Mouse (Mus musculus) neural tube, embryonic 13.5 days (tissue): ENCODE measurements around the gene Cwc22. TPM values are rescaled to one million over a fixed set of nuclear protein-coding genes. Genes with fewer than 3 reads are reported as not detected.

ENCODE experiments used
- ATAC-seq: fragments of 200-750 bp; cut with Nextera tagmentation; 2 replicates; pipeline ENCODE4 v1.8.0; 2017; ENCODE audit warnings: low read depth, mild to moderate bottlenecking, moderate TSS enrichment, moderate library complexity
- H3K27ac ChIP-seq: fragments of 300-500 bp; sonication (generic); replicated peaks from 2 replicates; pipeline ENCODE4 v1.5.1; 2015; ENCODE audit warnings: moderate library complexity, mild to moderate bottlenecking, inconsistent platforms
- H3K27me3 ChIP-seq: fragments of 300-500 bp; sonication (generic); 2 replicates; pipeline ENCODE4 v1.6.1; 2015; ENCODE audit warnings: mild to moderate bottlenecking, inconsistent platforms
- H3K36me3 ChIP-seq: fragments of 300-500 bp; sonication (generic); 2 replicates; pipeline ENCODE4 v1.6.1; 2015; ENCODE audit warnings: mild to moderate bottlenecking, inconsistent platforms
- H3K4me1 ChIP-seq: fragments of 300-500 bp; sonication (generic); replicated peaks from 2 replicates; pipeline ENCODE4 v1.6.1; 2015; ENCODE audit warnings: inconsistent platforms
- H3K4me2 ChIP-seq: fragments of 300-500 bp; sonication (generic); 2 replicates; pipeline ENCODE4 v1.6.1; 2015; ENCODE audit warnings: inconsistent platforms, mild to moderate bottlenecking, moderate library complexity
- H3K4me3 ChIP-seq: fragments of 300-500 bp; sonication (generic); 2 replicates; pipeline ENCODE4 v1.5.1; 2015; ENCODE audit warnings: mild to moderate bottlenecking, inconsistent platforms
- H3K9ac ChIP-seq: fragments of 300-500 bp; sonication (generic); 2 replicates; pipeline ENCODE4 v1.6.1; 2015; ENCODE audit warnings: moderate library complexity, mild to moderate bottlenecking, inconsistent platforms
- H3K9me3 ChIP-seq: fragments of 300-500 bp; sonication (generic); 2 replicates; pipeline ENCODE4 v1.6.1; 2016; ENCODE audit warnings: inconsistent platforms
- WGBS: fragments of 180-500 bp; shearing (Covaris S2); methylation state at CpG from one replicate; pipeline ENCODE4 v1.1.7; 2015; 5-methylcytosine and 5-hydroxymethylcytosine counted together
- polyA plus RNA-seq: library from polyadenylated mRNA; unstranded; fragments of >200 nt; fragmentation: Nextera tagmentation; extraction: Ambion mirVana; gene quantifications from 2 replicates; pipeline ENCODE4 v1.2.1, GENCODE M21; 2015

Cwc22 gene
- polyA plus RNA-seq, 1 experiment from 2014 or later = 20.0 TPM

DNA sequence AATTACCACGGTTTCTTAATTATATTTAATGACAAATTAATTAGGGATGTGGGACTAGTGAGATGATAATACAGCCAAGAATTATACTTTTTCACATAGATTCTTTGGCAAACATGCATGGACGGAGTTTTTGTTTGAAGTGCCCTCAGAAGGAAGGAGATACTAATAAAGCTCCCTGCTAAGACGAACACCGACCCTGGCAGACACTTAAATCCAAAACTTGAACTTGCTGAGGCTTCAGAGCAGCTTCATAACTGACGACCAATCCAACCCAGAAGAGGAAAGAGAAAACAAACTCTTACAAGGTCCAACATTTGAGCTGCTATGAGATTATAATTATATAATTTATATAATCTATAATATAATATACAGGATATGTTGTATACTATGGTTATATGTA is 66.4 kb downstream of the Cwc22 start:
- no peak for ATAC-seq
- 70% methylated on average over 5 of the region's 5 CpGs for WGBS
- Histone ChIP-seq H3K4me3 (no peak overlapping the region), H3K27me3 (no peaks in the 10 kb centered on the region), H3K9ac (no peak overlapping the region), H3K4me1 (no peaks in the 10 kb centered on the region), H3K9me3 (no peaks in the 10 kb centered on the region), H3K36me3 (no peaks in the 10 kb centered on the region), H3K4me2 (no peak overlapping the region), H3K27ac (no peak overlapping the region)

DNA sequence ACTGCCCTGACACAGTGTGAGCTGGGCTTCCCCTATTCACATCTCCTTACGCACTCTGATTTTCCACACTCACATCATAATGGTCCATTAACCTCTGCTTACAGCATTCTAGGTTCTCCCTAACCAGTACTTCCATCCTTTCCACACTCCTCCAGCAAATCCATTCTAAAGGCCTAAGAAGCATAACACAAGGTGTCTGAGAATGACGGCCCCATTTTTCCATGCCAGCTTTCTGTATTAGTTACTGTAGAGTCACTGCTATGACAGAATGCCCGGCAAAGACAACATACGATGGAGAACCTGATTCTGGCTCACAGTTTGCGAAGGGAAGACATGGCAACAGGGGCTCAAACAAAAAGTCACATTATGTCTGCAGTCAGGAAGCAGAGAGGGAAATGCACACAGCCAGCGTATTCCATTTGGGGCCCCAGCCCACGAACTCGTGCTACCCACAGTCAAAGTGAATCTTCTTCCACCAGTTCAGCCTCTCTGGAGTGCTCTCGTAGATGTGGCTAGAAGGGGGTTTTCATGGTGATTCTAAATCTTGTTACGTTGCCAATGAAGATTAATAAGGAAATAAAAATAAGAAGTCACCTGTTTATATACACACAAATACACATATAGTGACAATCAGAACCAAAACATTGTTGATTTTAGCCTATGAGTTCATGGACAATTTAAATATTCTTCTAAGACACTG is 68.9 kb downstream of the Cwc22 start:
- 84% methylated on average over 10 of the region's 10 CpGs for WGBS
- H3K4me2 ChIP-seq = no peak overlapping the region
- no peak overlapping the region for H3K27ac ChIP-seq
- ATAC-seq = no peak
- H3K4me3 ChIP-seq = no peak overlapping the region
- H3K4me1 ChIP-seq = no peaks in the 10 kb centered on the region
- no peak overlapping the region for H3K9ac ChIP-seq
- no peaks in the 10 kb centered on the region for H3K36me3 ChIP-seq
- H3K27me3 ChIP-seq = no peaks in the 10 kb centered on the region
- no peaks in the 10 kb centered on the region for H3K9me3 ChIP-seq

DNA sequence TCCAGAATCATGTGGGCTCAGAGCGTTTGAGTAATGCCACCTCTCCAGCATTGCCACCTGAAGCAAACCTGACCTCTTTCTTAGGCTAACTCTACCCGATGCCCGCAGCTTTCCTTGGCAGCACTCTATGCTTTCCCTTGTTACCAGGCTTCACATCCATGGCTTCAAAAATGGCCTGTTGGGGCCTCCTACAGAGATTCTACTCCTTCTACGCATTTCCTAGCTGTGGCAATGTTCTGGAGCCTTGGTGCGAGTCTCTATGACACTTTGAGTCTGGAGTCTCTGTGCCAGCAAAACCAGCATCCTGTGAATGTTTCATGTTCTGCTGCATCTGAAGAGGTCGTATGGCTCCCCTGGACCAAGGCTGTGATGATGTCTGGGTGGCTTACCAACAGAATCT is 69.8 kb downstream of the Cwc22 start:
- no peak overlapping the region for H3K9ac ChIP-seq
- no peak overlapping the region for H3K4me2 ChIP-seq
- H3K9me3 ChIP-seq = no peaks in the 10 kb centered on the region
- H3K4me1 ChIP-seq = no peaks in the 10 kb centered on the region
- no peaks in the 10 kb centered on the region for H3K36me3 ChIP-seq
- H3K27me3 ChIP-seq = no peaks in the 10 kb centered on the region
- no peak overlapping the region for H3K27ac ChIP-seq
- WGBS = 89% methylated on average over 6 of the region's 6 CpGs
- H3K4me3 ChIP-seq = no peak overlapping the region
- no peak for ATAC-seq

DNA sequence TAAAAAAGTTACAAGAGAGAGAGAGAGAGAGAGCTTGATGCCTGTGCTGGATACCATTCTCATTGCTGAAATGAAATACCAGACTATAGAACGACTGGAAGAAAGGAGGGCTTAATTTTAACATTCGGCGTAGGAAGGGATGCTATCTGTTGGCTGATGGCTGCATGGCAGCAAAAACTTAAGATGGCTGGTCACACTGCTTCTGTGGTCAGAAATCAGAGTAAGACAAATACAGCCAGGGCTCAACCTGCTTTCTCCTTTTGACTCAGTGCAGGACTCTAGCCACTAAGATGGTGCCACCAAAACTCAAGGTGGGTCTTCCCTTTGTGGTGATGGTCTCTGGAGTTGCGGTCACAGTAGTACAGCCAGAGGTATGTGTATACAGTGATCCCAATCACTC is 70.7 kb downstream of the Cwc22 start:
- no peak overlapping the region for H3K9ac ChIP-seq
- H3K36me3 ChIP-seq = no peaks in the 10 kb centered on the region
- WGBS = 93% methylated on average over 4 of the region's 4 CpGs
- H3K9me3 ChIP-seq = no peaks in the 10 kb centered on the region
- H3K27ac ChIP-seq = no peak overlapping the region
- H3K4me3 ChIP-seq = no peak overlapping the region
- no peak overlapping the region for H3K4me2 ChIP-seq
- no peaks in the 10 kb centered on the region for H3K4me1 ChIP-seq
- H3K27me3 ChIP-seq = no peaks in the 10 kb centered on the region
- no peak for ATAC-seq

DNA sequence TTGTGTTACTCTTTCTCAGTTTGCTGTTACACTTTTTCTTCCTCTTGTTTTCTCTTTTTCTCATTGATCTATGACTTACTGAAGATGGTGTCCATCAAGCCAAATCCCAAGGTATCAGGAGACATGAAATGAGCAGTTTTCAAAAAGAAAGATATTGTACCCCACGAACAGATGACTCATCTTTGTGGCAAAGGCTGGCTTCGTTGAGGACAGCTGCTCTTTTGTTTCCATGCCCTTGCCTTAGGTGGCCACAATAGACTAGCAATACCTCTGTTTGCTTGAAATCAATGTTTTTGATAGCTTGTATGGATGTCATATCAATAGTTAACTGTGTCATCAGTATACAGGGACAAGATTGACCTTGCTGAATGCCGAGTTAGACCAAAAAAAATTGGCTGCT is 71.5 kb downstream of the Cwc22 start:
- no peak for ATAC-seq
- Histone ChIP-seq H3K4me2 (no peak overlapping the region), H3K4me1 (no peaks in the 10 kb centered on the region), H3K9me3 (no peaks in the 10 kb centered on the region), H3K4me3 (no peak overlapping the region), H3K36me3 (no peaks in the 10 kb centered on the region), H3K27me3 (no peaks in the 10 kb centered on the region), H3K27ac (no peak overlapping the region), H3K9ac (no peak overlapping the region)
- 86% methylated on average over 3 of the region's 3 CpGs for WGBS

DNA sequence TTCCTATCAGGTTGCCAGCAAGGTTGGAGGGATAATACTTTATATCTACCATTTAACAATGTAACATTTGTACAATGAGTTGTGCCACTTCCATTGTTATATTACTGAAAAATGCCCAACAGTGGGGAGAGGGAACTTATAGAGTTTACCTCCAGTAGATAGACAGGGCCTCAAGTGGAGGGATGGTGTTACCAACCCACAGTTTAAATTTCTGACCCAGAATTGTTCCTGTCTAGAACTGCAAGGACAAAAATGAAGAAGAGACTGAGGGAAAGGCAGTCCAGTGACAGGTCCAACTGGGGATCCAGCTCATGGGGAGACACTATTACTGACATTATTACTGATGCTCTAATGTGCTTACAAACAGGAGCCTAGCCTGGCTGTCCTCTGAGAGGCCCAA is 72.4 kb downstream of the Cwc22 start:
- Histone ChIP-seq H3K9me3 (no peaks in the 10 kb centered on the region), H3K27ac (no peak overlapping the region), H3K36me3 (no peaks in the 10 kb centered on the region), H3K4me1 (no peaks in the 10 kb centered on the region), H3K4me2 (no peak overlapping the region), H3K9ac (no peak overlapping the region), H3K27me3 (no peaks in the 10 kb centered on the region), H3K4me3 (no peak overlapping the region)
- no peak for ATAC-seq

DNA sequence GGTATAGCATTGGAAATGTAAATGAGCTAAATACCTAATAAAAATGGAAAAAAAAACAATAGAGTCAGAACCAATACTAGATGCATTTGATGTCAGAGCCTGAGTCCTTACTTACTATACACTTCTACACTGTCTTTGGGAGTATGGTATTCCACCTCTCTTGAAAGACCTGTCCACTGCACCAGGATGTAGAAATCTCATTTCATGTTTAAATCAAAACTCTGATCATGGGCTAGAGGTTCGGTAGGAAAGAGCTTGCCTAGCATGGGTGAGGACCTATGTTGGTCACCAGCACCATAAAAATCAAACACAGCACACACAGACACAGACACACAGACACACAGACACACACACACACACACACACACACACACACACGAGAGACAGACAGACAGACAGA is 73.5 kb downstream of the Cwc22 start:
- 78% methylated on average over 2 of the region's 2 CpGs for WGBS
- H3K27ac ChIP-seq = no peak overlapping the region

DNA sequence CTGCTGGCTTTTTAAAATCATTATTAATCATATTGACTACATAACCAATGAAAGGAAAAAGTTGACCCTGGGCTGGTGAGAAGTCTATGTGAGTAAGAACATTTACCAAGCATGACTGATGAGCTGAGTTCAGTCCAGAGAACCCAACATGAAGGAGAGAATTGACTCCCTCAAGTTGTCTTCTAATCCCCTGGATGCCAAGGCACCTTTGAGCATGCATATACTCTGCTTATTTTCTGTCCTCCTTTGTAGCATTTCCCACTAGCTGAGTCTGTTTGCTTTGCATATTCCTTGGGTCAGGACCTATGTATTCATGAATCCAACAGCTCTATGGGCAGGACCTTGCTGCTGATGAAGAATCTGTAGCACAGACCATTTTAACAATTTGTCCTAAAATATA is 75.0 kb downstream of the Cwc22 start:
- no peaks in the 10 kb centered on the region for H3K4me1 ChIP-seq
- no peaks in the 10 kb centered on the region for H3K9me3 ChIP-seq
- H3K27me3 ChIP-seq = no peaks in the 10 kb centered on the region
- H3K9ac ChIP-seq = no peak overlapping the region
- H3K4me2 ChIP-seq = no peak overlapping the region
- H3K36me3 ChIP-seq = no peaks in the 10 kb centered on the region
- H3K27ac ChIP-seq = no peak overlapping the region
- ATAC-seq = no peak
- H3K4me3 ChIP-seq = no peak overlapping the region

More for the DNA sequence above, 73.5 kb downstream of the Cwc22 start:
- Histone ChIP-seq H3K4me2 (no peak overlapping the region), H3K36me3 (no peaks in the 10 kb centered on the region), H3K27me3 (no peaks in the 10 kb centered on the region), H3K4me1 (no peaks in the 10 kb centered on the region), H3K9me3 (no peaks in the 10 kb centered on the region), H3K4me3 (no peak overlapping the region), H3K9ac (no peak overlapping the region)
- no peak for ATAC-seq

DNA sequence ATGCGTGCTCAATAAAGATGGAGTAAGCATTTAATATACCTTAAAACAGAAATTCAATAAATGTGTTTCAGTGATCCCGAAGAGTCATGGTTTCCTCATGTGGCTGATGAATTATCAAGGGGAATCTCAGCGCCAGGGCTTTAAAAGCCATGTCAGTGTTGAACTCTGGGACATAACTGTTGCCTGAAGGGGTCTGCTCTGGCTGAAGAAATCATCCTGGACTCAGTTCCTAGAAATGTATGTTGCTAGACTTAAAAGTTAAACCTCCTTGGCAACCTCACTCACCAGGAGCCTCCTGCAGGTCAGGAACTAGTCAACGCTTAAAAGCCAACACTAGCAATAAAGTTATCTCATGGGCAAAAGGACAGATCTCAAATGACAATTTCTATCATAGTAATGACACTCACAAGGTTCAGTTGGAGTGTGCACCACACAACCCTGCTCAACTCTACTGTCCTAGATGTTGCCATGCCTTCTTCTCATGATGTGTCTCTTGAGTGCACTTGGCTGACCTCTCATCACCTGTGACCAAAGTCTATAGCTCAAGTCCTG is 76.4 kb downstream of the Cwc22 start:
- no peaks in the 10 kb centered on the region for H3K9me3 ChIP-seq
- no peaks in the 10 kb centered on the region for H3K36me3 ChIP-seq
- WGBS = 89% methylated on average over 4 of the region's 4 CpGs
- no peaks in the 10 kb centered on the region for H3K4me1 ChIP-seq
- no peaks in the 10 kb centered on the region for H3K27me3 ChIP-seq
- ATAC-seq = no peak
- no peak overlapping the region for H3K9ac ChIP-seq
- no peak overlapping the region for H3K27ac ChIP-seq
- H3K4me2 ChIP-seq = no peak overlapping the region
- H3K4me3 ChIP-seq = no peak overlapping the region

DNA sequence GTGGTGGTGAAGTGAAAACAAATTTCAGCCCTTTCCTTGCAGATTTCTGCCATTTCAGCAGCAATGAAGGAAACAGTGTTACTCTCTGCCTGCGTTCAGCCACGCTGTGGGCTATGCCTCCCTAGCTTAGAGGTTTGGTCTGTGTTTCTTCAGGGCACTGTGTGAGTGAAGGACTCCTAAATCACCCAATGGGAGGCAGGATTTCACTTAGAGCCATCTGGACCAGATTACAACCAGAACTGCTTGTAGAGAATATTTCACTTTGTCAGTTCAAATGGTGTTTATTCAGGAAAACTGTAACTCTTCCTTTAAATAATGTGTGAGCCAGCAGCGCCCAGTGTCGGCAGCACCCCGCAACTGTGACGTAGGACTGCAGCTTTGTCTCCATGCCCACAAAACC is 82.2 kb downstream of the Cwc22 start:
- H3K27me3 ChIP-seq = no peaks in the 10 kb centered on the region
- no peak for ATAC-seq
- no peak overlapping the region for H3K4me3 ChIP-seq
- no peaks in the 10 kb centered on the region for H3K36me3 ChIP-seq
- H3K4me1 ChIP-seq = no peaks in the 10 kb centered on the region
- H3K4me2 ChIP-seq = no peak overlapping the region
- 68% methylated on average over 6 of the region's 6 CpGs for WGBS
- no peak overlapping the region; the same call in 1 of the 2 replicates for H3K27ac ChIP-seq
- H3K9me3 ChIP-seq = no peaks in the 10 kb centered on the region
- H3K9ac ChIP-seq = no peak overlapping the region

DNA sequence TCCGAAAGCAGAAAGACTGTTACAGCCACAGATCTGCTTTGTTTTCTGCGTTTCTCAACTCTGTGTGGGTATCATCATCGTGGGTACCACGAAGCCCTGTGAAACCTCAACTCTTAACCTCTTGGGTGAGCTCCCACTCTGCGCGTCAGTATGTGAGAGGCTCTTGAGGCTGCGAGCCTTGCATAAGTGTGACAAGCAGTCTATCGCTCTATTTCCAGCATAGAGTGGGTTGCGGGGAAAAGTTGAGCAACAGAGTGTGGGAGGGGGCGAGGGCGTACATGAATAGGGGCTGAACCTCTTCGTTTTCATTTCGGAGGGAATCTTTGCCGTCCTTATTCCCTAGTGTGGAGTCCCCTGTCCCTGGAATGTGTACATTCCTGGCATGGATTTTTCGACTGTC is 82.7 kb downstream of the Cwc22 start:
- Histone ChIP-seq H3K36me3 (no peaks in the 10 kb centered on the region), H3K4me2 (no peak overlapping the region), H3K27me3 (no peaks in the 10 kb centered on the region), H3K27ac (no peak overlapping the region; the same call in 1 of the 2 replicates), H3K9me3 (no peaks in the 10 kb centered on the region), H3K4me1 (no peaks in the 10 kb centered on the region), H3K4me3 (no peak overlapping the region), H3K9ac (no peak overlapping the region)
- ATAC-seq = no peak
- 84% methylated on average over 15 of the region's 15 CpGs for WGBS

DNA sequence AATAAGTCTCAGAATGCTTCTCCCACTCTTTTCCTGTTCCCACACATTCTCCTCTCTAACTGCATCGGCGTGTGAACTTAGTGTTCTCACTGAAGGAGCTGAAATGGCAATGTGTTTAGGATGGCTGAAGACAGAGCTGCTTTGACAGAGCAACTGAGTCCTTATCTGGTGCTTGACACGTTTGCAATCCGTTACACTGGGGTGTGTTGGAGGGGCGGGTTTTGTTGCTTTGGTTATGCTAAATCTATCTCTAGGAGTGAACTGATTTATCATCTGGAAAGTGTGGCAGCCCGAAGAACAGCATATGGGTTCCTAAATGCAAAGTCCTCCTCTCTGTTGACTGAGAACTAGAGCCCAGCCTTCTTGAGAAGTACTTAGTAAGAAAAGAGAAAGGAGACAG is 104.7 kb downstream of the Cwc22 start:
- no peak overlapping the region for H3K27ac ChIP-seq
- H3K4me2 ChIP-seq = no peak overlapping the region
- no peaks in the 10 kb centered on the region for H3K4me1 ChIP-seq
- H3K27me3 ChIP-seq = no peaks in the 10 kb centered on the region
- no peak for ATAC-seq
- no peak overlapping the region for H3K9ac ChIP-seq
- H3K9me3 ChIP-seq = no peaks in the 10 kb centered on the region
- 56% methylated on average over 6 of the region's 6 CpGs for WGBS
- no peaks in the 10 kb centered on the region for H3K36me3 ChIP-seq
- no peak overlapping the region for H3K4me3 ChIP-seq

DNA sequence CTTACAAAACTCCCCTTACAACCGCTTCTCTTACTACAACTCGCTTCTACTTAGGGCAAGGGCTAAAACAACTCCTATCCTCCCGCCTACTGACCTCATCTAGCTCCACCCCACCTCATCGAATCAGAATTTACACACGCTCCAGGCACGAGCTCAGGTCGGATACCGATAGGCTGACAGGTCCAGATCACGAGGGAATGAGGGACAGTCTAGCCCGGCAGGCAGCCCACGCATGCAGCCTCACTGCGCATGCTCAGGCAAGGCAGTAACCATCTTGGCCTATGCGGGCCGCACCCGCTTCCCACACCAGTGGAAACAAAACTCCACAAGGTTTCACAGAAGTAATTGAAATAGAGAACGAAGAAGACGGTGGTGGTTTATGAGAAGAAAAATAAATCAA is 106.6 kb downstream of the Cwc22 start:
- no peaks in the 10 kb centered on the region for H3K36me3 ChIP-seq
- H3K27me3 ChIP-seq = no peaks in the 10 kb centered on the region
- no peaks in the 10 kb centered on the region for H3K9me3 ChIP-seq
- no peak overlapping the region for H3K27ac ChIP-seq
- no peaks in the 10 kb centered on the region for H3K4me1 ChIP-seq
- ATAC-seq = no peak
- WGBS = 89% methylated on average over 17 of the region's 17 CpGs
- H3K4me3 ChIP-seq = no peak overlapping the region
- no peak overlapping the region for H3K9ac ChIP-seq
- H3K4me2 ChIP-seq = no peak overlapping the region
